Mouse (Mus musculus) stomach, embryonic 15.5 days (tissue): ENCODE measurements around the gene Fbxl18. TPM values are rescaled to one million over a fixed set of nuclear protein-coding genes. Genes with fewer than 3 reads are reported as not detected.
A peak's percentile ranks its signal among the peaks of the same experiment; 100 is the strongest.
"Not testable (repeated sequence)": the region's sequence is repeated elsewhere in the genome, so short reads cannot be mapped to it uniquely, and the experiment has no call there.

Experiments
- ATAC-seq: fragments of 200-750 bp; cut with Nextera tagmentation; 2 replicates; pipeline ENCODE4 v1.8.0; 2017; ENCODE audit warnings: low read depth, moderate number of reproducible peaks, moderate TSS enrichment; ENCODE audit not compliant: insufficient read depth, low FRiP score
- H3K27ac ChIP-seq: fragments of 300-500 bp; sonication (generic); 2 replicates; pipeline ENCODE4 v1.5.1; 2015; ENCODE audit warnings: mild to moderate bottlenecking, inconsistent platforms
- H3K27me3 ChIP-seq: fragments of 300-500 bp; sonication (generic); replicated peaks from 2 replicates; pipeline ENCODE4 v1.6.1; 2015; ENCODE audit warnings: inconsistent platforms
- H3K36me3 ChIP-seq: fragments of 300-500 bp; sonication (generic); 2 replicates; pipeline ENCODE4 v1.6.1; 2015; ENCODE audit warnings: inconsistent platforms
- H3K4me1 ChIP-seq: fragments of 300-500 bp; sonication (generic); 2 replicates; pipeline ENCODE4 v1.6.1; 2015; ENCODE audit warnings: inconsistent platforms
- H3K4me2 ChIP-seq: fragments of 300-500 bp; sonication (generic); 2 replicates; pipeline ENCODE4 v1.6.1; 2015; ENCODE audit warnings: mild to moderate bottlenecking, inconsistent platforms
- H3K4me3 ChIP-seq: fragments of 300-500 bp; sonication (generic); replicated peaks from 2 replicates; pipeline ENCODE4 v1.5.1; 2015; ENCODE audit warnings: inconsistent platforms
- H3K9ac ChIP-seq: fragments of 300-500 bp; sonication (generic); 2 replicates; pipeline ENCODE4 v1.6.1; 2015; ENCODE audit warnings: inconsistent platforms
- H3K9me3 ChIP-seq: fragments of 300-500 bp; sonication (generic); 2 replicates; pipeline ENCODE4 v1.6.1; 2016; ENCODE audit warnings: inconsistent platforms
- WGBS: fragments of 180-500 bp; shearing (Covaris S2); methylation state at CpG from one replicate; pipeline ENCODE4 v1.1.7; 2015; 5-methylcytosine and 5-hydroxymethylcytosine counted together
- polyA plus RNA-seq: library from polyadenylated mRNA; unstranded; fragments of >200 nt; fragmentation: Nextera tagmentation; extraction: Ambion mirVana; gene quantifications from 2 replicates; pipeline ENCODE4 v1.2.1, GENCODE M21; 2015

Fbxl18 gene
- polyA plus RNA-seq, 1 experiment from 2014 or later: 12.6 TPM

DNA sequence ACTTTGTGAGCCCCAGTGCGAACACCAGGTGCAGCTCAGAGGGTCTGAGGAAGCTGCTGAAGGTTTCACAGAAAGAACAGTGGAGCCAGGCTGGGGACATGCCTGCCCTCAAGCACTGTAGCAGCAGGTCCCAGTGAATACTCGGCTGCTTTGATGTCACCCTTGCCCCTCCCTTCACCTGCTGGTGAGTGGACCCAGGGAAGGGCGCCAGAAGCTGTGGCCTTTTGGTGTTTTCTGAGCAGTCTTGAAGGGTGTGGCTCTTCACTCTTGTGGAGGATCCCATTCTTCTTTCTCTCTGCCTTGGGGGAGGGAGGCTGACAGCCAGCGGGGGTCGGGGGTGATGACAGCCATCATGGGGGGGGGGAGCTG lies 43.6 kb downstream of the Fbxl18 start:
- no peak overlapping the region for H3K4me2 ChIP-seq
- 41% methylated on average over 5 of the region's 5 CpGs for WGBS
- no peak overlapping the region for H3K27ac ChIP-seq
- H3K9me3 ChIP-seq: no peaks in the 10 kb centered on the region
- no peaks in the 10 kb centered on the region for H3K36me3 ChIP-seq
- ATAC-seq: peak; percentile 35
- no peaks in the 10 kb centered on the region for H3K27me3 ChIP-seq
- no peak overlapping the region for H3K4me3 ChIP-seq
- H3K9ac ChIP-seq: no peak overlapping the region
- H3K4me1 ChIP-seq: no peaks in the 10 kb centered on the region

DNA sequence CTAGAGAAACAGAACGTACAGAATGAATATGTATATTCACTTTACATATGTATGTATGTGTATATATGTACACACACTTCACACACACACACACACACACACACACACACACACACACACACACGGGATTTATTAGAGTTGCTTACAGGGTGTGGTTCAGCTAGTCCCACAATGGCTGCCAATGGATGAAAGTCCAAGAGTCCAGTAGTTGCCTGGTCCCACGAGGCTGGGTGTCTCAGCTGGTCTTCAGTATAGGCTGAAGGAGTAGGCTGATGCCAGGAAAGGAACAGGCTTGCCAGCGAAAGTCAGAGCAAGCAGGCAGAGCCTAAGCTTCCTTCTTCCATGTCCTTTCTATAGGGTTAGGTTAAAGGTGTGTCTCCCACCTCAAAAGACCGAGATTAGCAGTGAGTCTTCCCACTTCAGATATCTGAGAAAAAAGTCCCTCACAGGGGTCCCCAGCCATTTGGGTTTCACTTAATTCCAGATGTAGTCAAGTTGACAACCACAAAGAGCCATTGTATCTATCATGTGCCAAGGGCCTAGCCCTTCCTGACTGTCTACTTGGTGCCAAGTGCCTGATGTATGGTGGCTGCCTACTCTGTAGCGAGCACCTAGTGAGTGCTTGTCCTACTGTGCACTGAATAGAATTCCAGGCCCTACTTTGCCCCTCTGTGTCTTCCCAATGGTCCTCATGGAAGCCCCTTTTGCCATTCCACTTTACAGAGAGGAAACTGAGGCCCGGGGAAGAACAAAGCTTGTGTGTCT lies 44.1 kb downstream of the Fbxl18 start:
- no peak overlapping the region for H3K27ac ChIP-seq
- ATAC-seq: no peak
- no peaks in the 10 kb centered on the region for H3K36me3 ChIP-seq
- no peaks in the 10 kb centered on the region for H3K4me1 ChIP-seq
- H3K9me3 ChIP-seq: no peaks in the 10 kb centered on the region
- H3K4me3 ChIP-seq: no peak overlapping the region
- 72% methylated on average over 7 of the region's 7 CpGs for WGBS
- H3K9ac ChIP-seq: no peak overlapping the region
- H3K4me2 ChIP-seq: no peak overlapping the region
- no peaks in the 10 kb centered on the region for H3K27me3 ChIP-seq

- Histone ChIP-seq H3K36me3 (no peaks in the 10 kb centered on the region), H3K9me3 (no peaks in the 10 kb centered on the region), H3K27ac (no peak overlapping the region), H3K27me3 (no peaks in the 10 kb centered on the region), H3K4me3 (no peak overlapping the region), H3K9ac (no peak overlapping the region), H3K4me2 (no peak overlapping the region), H3K4me1 (no peaks in the 10 kb centered on the region)
- WGBS: 71% methylated on average over 9 of the region's 9 CpGs
- no peak for ATAC-seq
Measured at GRCm38 (mm10) chr5:142850476-142850875, 44.7 kb downstream of the Fbxl18 start.

GRCm38 (mm10) chr5:142848911-142849310 lies 46.3 kb downstream of the Fbxl18 start:
- 90% methylated on average over 7 of the region's 7 CpGs for WGBS
- Histone ChIP-seq H3K4me3 (no peak overlapping the region), H3K36me3 (no peaks in the 10 kb centered on the region), H3K4me1 (no peaks in the 10 kb centered on the region), H3K9me3 (no peaks in the 10 kb centered on the region), H3K4me2 (no peak overlapping the region), H3K27me3 (no peaks in the 10 kb centered on the region), H3K9ac (no peak overlapping the region), H3K27ac (no peak overlapping the region)
- ATAC-seq: no peak

GRCm38 (mm10) chr5:142848149-142848548 lies 47.1 kb downstream of the Fbxl18 start:
- 52% methylated on average over 3 of the region's 3 CpGs for WGBS
- no peak overlapping the region for H3K4me2 ChIP-seq
- no peak overlapping the region for H3K9ac ChIP-seq
- no peaks in the 10 kb centered on the region for H3K36me3 ChIP-seq
- H3K9me3 ChIP-seq: no peaks in the 10 kb centered on the region
- H3K27me3 ChIP-seq: no peaks in the 10 kb centered on the region
- H3K4me1 ChIP-seq: no peaks in the 10 kb centered on the region
- no peak overlapping the region for H3K4me3 ChIP-seq
- H3K27ac ChIP-seq: no peak overlapping the region
- no peak for ATAC-seq

GRCm38 (mm10) chr5:142844467-142844866 lies 50.8 kb downstream of the Fbxl18 start:
- no peak overlapping the region for H3K4me3 ChIP-seq
- H3K27me3 ChIP-seq: no peaks in the 10 kb centered on the region
- no peak overlapping the region for H3K9ac ChIP-seq
- H3K4me2 ChIP-seq: no peak overlapping the region
- WGBS: 63% methylated on average over 8 of the region's 8 CpGs
- no peak overlapping the region for H3K27ac ChIP-seq
- no peak for ATAC-seq
- no peaks in the 10 kb centered on the region for H3K9me3 ChIP-seq
- H3K36me3 ChIP-seq: no peaks in the 10 kb centered on the region
- H3K4me1 ChIP-seq: 0 out of 2 replicates have a peak, but pooled peaks cover 4% of the 10 kb centered on the region

- Histone ChIP-seq H3K4me2 (no peak overlapping the region), H3K27ac (0 out of 2 replicates have a peak overlapping the region, but pooled peaks have one; percentile 55), H3K9ac (no peak overlapping the region), H3K36me3 (no peaks in the 10 kb centered on the region), H3K27me3 (no peaks in the 10 kb centered on the region), H3K4me3 (no peak overlapping the region), H3K9me3 (no peaks in the 10 kb centered on the region), H3K4me1 (0 out of 2 replicates have a peak, but pooled peaks cover 4% of the 10 kb centered on the region)
- 29% methylated on average over 7 of the region's 7 CpGs for WGBS
- ATAC-seq: peak; percentile 37; the same call in 1 of the 2 replicates
Measured at GRCm38 (mm10) chr5:142842137-142842642, 53.0 kb downstream of the Fbxl18 start.

- Histone ChIP-seq H3K9me3 (no peaks in the 10 kb centered on the region), H3K27me3 (no peaks in the 10 kb centered on the region), H3K36me3 (no peaks in the 10 kb centered on the region), H3K4me1 (peaks cover 8% of the 10 kb centered on the region; the same call in 1 of the 2 replicates), H3K4me2 (no peak overlapping the region), H3K9ac (no peak overlapping the region), H3K27ac (peak overlapping the region; percentile 55; the same call in 1 of the 2 replicates), H3K4me3 (no peak overlapping the region)
- peak; percentile 40; the same call in 1 of the 2 replicates for ATAC-seq
- WGBS: 55% methylated on average over 8 of the region's 8 CpGs
Measured at GRCm38 (mm10) chr5:142841372-142842136, 53.7 kb downstream of the Fbxl18 start.

DNA sequence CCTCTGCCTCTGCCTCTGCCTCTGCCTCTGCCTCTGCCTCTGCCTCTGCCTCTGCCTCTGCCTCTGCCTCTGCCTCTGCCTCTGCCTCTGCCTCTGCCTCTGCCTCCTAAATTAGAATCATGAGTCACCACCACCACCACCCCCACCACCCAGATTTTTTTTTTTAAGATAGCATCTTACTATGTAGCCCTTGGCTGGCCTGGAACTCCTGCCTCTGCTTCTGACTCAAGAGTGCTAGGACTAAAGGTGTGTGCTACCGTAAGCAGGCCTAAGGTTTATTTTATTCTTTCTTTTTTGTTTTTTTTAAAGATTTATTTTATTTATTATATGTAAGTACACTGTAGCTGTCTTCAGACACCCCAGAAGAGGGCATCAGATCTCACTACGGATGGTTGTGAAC lies 57.8 kb downstream of the Fbxl18 start:
- not testable (repeated sequence) for H3K4me2 ChIP-seq, ATAC-seq, H3K9me3 ChIP-seq, H3K27ac ChIP-seq, H3K4me1 ChIP-seq, H3K36me3 ChIP-seq, H3K4me3 ChIP-seq, H3K9ac ChIP-seq, H3K27me3 ChIP-seq
- WGBS: 97% methylated on average over 2 of the region's 2 CpGs

- 43% methylated on average over 6 of the region's 6 CpGs for WGBS
- H3K9me3 ChIP-seq: no peaks in the 10 kb centered on the region
- no peaks in the 10 kb centered on the region for H3K36me3 ChIP-seq
- H3K27ac ChIP-seq: no peak overlapping the region
- no peak overlapping the region for H3K4me3 ChIP-seq
- peaks cover 3% of the 10 kb centered on the region; the same call in 1 of the 2 replicates for H3K4me1 ChIP-seq
- H3K27me3 ChIP-seq: no peaks in the 10 kb centered on the region
- H3K4me2 ChIP-seq: no peak overlapping the region
- no peak for ATAC-seq
- H3K9ac ChIP-seq: no peak overlapping the region
Measured at GRCm38 (mm10) chr5:142836891-142837290, 58.3 kb downstream of the Fbxl18 start.

- Histone ChIP-seq H3K27ac (peak overlapping the region; percentile 31; the same call in 1 of the 2 replicates), H3K27me3 (no peaks in the 10 kb centered on the region), H3K9me3 (no peaks in the 10 kb centered on the region), H3K4me2 (no peak overlapping the region), H3K4me3 (no peak overlapping the region), H3K9ac (no peak overlapping the region), H3K36me3 (no peaks in the 10 kb centered on the region), H3K4me1 (peaks cover 3% of the 10 kb centered on the region; the same call in 1 of the 2 replicates)
- WGBS: 50% methylated on average over 8 of the region's 8 CpGs
- ATAC-seq: peak; percentile 50; the same call in 1 of the 2 replicates
Measured at GRCm38 (mm10) chr5:142833646-142834438, 61.4 kb downstream of the Fbxl18 start.
